Mouse (Mus musculus) cerebellum, adult 2 months (tissue): ENCODE results near the gene Ankrd17.

ENCODE experiments used
- CTCF ChIP-seq: fragments of 200-500 bp; IDR thresholded peaks from 2 replicates; pipeline ENCODE4 v1.5.1; 2011; ENCODE audit warnings: low read depth, mild to moderate bottlenecking, control low read depth, low read length, moderate library complexity, borderline replicate concordance; ENCODE audit not compliant: insufficient read depth
- POLR2A ChIP-seq: fragments of 200-500 bp; IDR thresholded peaks from 2 replicates; pipeline ENCODE4 v1.6.1; 2011; ENCODE audit warnings: low read length, control low read depth, borderline replicate concordance; ENCODE audit not compliant: insufficient read depth

- TF ChIP-seq POLR2A (no peak), CTCF (no peak)
Measured at GRCm38 (mm10) chr5:90381458-90381857, 15.1 kb upstream of the Ankrd17 start.
